Mouse (Mus musculus) forebrain, postnatal 0 days (tissue): ENCODE measurements around the gene Map2k3. TPM values are rescaled to one million over a fixed set of nuclear protein-coding genes. Genes with fewer than 3 reads are reported as not detected.
A peak's percentile ranks its signal among the peaks of the same experiment; 100 is the strongest.

Experiments
- ATAC-seq: fragments of 200-750 bp; cut with Nextera tagmentation; 2 replicates; pipeline ENCODE4 v1.8.0; 2017; ENCODE audit warnings: mild to moderate bottlenecking, moderate library complexity
- DNase-seq: peaks from one replicate; pipeline ENCODE4 v3.0.0-alpha.2; 2015
- H3K27ac ChIP-seq: fragments of 300-500 bp; sonication (generic); 2 replicates; pipeline ENCODE4 v1.5.1; 2014; ENCODE audit warnings: low read depth, mild to moderate bottlenecking, antibody characterized with exemption, low read length, moderate library complexity, mixed read lengths
- H3K27me3 ChIP-seq: fragments of 300-500 bp; sonication (generic); 2 replicates; pipeline ENCODE4 v1.6.1; 2014; ENCODE audit warnings: mild to moderate bottlenecking, low read length, mixed read lengths; ENCODE audit not compliant: insufficient read depth
- H3K36me3 ChIP-seq: fragments of 300-500 bp; sonication (generic); 2 replicates; pipeline ENCODE4 v1.6.1; 2014; ENCODE audit warnings: mild to moderate bottlenecking, moderate library complexity; ENCODE audit not compliant: insufficient read depth
- H3K4me1 ChIP-seq: fragments of 300-500 bp; sonication (generic); 2 replicates; pipeline ENCODE4 v1.6.1; 2014; ENCODE audit warnings: antibody characterized with exemption; ENCODE audit not compliant: insufficient read depth
- H3K4me2 ChIP-seq: fragments of 300-500 bp; sonication (generic); 2 replicates; pipeline ENCODE4 v1.6.1; 2014; ENCODE audit warnings: low read depth, mild to moderate bottlenecking, moderate library complexity
- H3K4me3 ChIP-seq: fragments of 300-500 bp; sonication (generic); 2 replicates; pipeline ENCODE4 v1.5.1; 2014; ENCODE audit warnings: low read depth, low read length, mixed read lengths
- H3K9ac ChIP-seq: fragments of 300-500 bp; sonication (generic); 2 replicates; pipeline ENCODE4 v1.6.1; 2014; ENCODE audit warnings: mild to moderate bottlenecking
- H3K9me3 ChIP-seq: fragments of 300-500 bp; sonication (generic); 2 replicates; pipeline ENCODE4 v1.6.1; 2016; ENCODE audit warnings: low read length
- CTCF ChIP-seq: sonication (generic); IDR thresholded peaks from 2 replicates; pipeline ENCODE4 v1.5.1; 2016; ENCODE audit warnings: antibody characterized with exemption, control low read depth, low read depth
- WGBS: fragments of 180-500 bp; shearing (Covaris S2); extraction: QIAGEN DNeasy Blood & Tissue Kit; methylation state at CpG from one replicate; pipeline ENCODE4 v1.1.7; 2014; 5-methylcytosine and 5-hydroxymethylcytosine counted together
- polyA plus RNA-seq: library from polyadenylated mRNA; unstranded; fragments of >200 nt; fragmentation: Nextera tagmentation; extraction: Ambion mirVana; gene quantifications from 2 replicates; pipeline ENCODE4 v1.2.1, GENCODE M21; 2015
- total RNA-seq: library from RNA; depleted of rRNA; stranded (reverse); fragments of >200 nt; gene quantifications from 2 replicates; pipeline ENCODE4 v1.2.3, GENCODE M21; 2014

Map2k3 gene
- total and polyA plus RNA-seq, 2 experiments from 2014 or later, result 10.6 to 20.5 TPM

DNA sequence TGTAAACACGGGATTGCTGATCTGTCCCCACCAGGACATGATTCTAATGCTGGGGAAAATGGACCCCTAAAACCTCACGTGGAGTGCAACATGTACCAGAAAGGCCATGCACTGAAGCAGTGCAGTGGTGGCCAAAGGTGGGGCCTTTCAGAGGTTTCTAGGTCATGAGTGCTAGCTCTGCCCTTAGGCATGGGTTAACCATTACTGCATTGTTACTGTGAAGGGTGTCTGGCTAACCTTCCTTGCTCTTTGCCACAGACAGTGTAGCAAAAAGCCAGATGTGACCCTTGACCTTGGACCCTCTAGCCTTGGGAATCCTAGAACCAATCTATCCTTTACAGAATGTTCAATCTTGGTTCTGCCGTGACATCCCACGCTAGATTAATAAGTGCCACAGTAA, 29.3 kb upstream of the Map2k3 start:
- peaks cover 33% of the 10 kb centered on the region for H3K36me3 ChIP-seq
- H3K27ac ChIP-seq, result no peak overlapping the region
- ATAC-seq (no peak), DNase-seq (no peak)
- WGBS, result 79% methylated on average over 4 of the region's 4 CpGs
- TF ChIP-seq CTCF, result no peak
- no peaks in the 10 kb centered on the region for H3K27me3 ChIP-seq
- no peak overlapping the region for H3K9ac ChIP-seq
- no peaks in the 10 kb centered on the region for H3K4me1 ChIP-seq
- H3K9me3 ChIP-seq, result no peaks in the 10 kb centered on the region
- H3K4me2 ChIP-seq, result no peak overlapping the region
- no peak overlapping the region for H3K4me3 ChIP-seq

DNA sequence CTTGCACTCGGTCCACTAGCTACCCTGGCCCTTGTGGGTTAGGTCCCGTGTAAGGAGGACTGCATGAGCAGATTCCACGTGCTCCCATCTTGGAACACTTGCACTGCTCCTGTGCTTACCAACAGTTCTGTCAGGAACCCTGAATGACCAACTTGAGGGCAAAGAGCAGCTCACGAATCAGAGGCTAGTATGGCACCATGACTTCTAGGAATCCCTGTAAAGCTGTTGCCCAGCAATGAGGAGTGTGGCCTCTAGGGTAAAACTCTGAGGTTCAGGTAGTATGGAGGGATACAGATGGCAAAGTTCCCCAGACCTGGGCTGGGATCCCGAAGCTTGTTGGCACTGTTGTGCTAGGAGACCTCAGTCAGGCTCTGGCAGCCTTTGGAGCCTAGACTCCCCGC, 28.2 kb upstream of the Map2k3 start:
- H3K9ac ChIP-seq, result no peak overlapping the region
- no peak overlapping the region for H3K4me3 ChIP-seq
- no peak overlapping the region for H3K4me2 ChIP-seq
- peaks cover 33% of the 10 kb centered on the region for H3K36me3 ChIP-seq
- no peak for DNase-seq
- no peak for ATAC-seq
- H3K27ac ChIP-seq, result no peak overlapping the region
- no peaks in the 10 kb centered on the region for H3K9me3 ChIP-seq
- 91% methylated on average over 6 of the region's 6 CpGs for WGBS
- H3K4me1 ChIP-seq, result no peaks in the 10 kb centered on the region
- no peak for TF ChIP-seq CTCF
- no peaks in the 10 kb centered on the region for H3K27me3 ChIP-seq

DNA sequence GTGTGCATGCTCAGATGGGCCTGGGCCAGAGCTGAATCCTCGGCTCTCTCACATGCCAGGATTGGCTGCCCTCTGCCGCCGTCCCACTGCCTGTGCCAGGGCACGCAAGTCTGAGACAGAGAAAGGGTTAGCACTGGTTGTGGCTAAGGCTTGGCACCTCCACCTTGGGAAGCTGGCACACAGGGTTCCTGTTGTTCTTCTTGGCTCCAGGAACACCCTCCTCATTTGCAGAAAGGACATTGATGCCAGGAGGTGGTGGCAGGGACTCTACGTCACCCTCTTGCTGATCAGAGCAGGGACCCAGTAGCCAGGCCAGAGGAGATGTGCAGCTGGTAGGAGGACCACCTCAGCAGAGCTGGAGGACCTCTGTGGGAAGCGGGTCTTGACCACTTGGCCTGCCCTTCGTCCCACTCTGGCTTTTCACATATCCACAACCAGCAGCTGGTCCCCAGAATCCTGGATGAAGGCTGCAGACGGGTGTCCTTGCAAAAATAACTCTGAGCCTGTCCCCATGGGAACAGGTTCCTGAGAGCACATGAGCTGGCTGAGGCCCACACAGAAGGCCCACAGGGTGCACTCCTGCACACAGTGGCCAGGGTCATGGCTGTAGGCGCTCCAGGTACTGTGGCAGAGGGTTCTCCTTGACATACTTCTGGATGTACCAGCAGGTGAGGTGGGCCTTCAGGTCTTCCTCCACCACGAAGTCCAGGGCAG, 26.3 kb upstream of the Map2k3 start:
- 91% methylated on average over 10 of the region's 10 CpGs for WGBS

DNA sequence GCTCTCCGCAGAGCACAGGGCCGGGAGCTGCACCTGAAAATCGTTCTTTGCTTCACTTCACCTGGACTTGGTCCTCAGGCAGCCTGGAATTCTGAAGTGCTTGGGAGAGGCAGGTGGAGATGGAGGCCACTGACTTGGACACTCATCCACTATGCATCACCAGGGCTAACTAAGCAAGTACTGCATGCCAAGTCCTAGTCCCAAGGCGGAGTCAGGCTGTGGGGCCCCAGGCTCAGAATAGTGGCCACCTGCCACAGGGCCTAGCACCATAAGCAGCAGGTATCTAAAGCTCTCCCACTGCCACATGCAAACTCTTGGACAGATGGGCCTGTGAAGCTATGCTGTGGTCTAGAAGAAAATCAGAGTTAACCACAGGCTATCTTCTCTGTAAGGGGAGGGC, 25.4 kb upstream of the Map2k3 start:
- no peak for ATAC-seq
- DNase-seq, result no peak
- Histone ChIP-seq H3K4me3 (no peak overlapping the region), H3K4me2 (no peak overlapping the region), H3K4me1 (no peaks in the 10 kb centered on the region), H3K9ac (no peak overlapping the region), H3K36me3 (peaks cover 33% of the 10 kb centered on the region), H3K9me3 (no peaks in the 10 kb centered on the region), H3K27ac (no peak overlapping the region), H3K27me3 (no peaks in the 10 kb centered on the region)
- TF ChIP-seq CTCF, result no peak
- WGBS, result 89% methylated on average over 4 of the region's 4 CpGs

More for the DNA sequence above, 26.3 kb upstream of the Map2k3 start:
- ATAC-seq, result no peak
- no peaks in the 10 kb centered on the region for H3K4me1 ChIP-seq
- H3K36me3 ChIP-seq, result peaks cover 33% of the 10 kb centered on the region
- TF ChIP-seq CTCF, result no peak
- no peak overlapping the region for H3K27ac ChIP-seq
- no peak overlapping the region for H3K4me2 ChIP-seq
- H3K27me3 ChIP-seq, result no peaks in the 10 kb centered on the region
- no peak for DNase-seq
- H3K9me3 ChIP-seq, result no peaks in the 10 kb centered on the region
- no peak overlapping the region for H3K9ac ChIP-seq
- H3K4me3 ChIP-seq, result no peak overlapping the region

DNA sequence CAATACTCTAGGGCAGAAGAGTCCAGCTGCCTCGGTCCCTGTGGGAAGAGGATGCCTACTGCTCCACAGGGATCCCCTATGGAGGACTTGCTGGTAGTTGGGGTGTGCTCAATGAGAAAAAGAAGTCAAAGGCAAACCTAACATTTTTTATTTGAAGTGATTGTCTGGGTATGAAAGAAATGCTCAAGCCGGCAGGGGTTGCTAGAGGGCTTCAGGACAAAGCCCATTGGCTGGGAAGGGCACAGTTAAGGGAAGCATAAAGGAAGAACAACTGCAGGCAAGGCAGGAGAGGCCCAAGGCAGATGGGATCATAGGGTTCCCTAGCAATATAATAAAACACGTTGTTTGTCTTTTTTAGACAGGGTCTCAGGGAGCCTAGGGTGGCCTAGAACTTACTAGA, 23.8 kb upstream of the Map2k3 start:
- H3K27ac ChIP-seq, result no peak overlapping the region
- 58% methylated on average over 3 of the region's 3 CpGs for WGBS
- H3K9me3 ChIP-seq, result no peaks in the 10 kb centered on the region
- H3K27me3 ChIP-seq, result no peaks in the 10 kb centered on the region
- peaks cover 12% of the 10 kb centered on the region for H3K4me1 ChIP-seq
- H3K9ac ChIP-seq, result no peak overlapping the region
- TF ChIP-seq CTCF, result no peak
- H3K4me2 ChIP-seq, result no peak overlapping the region
- DNase-seq, result no peak
- ATAC-seq, result no peak
- H3K4me3 ChIP-seq, result no peak overlapping the region
- H3K36me3 ChIP-seq, result peaks cover 33% of the 10 kb centered on the region

DNA sequence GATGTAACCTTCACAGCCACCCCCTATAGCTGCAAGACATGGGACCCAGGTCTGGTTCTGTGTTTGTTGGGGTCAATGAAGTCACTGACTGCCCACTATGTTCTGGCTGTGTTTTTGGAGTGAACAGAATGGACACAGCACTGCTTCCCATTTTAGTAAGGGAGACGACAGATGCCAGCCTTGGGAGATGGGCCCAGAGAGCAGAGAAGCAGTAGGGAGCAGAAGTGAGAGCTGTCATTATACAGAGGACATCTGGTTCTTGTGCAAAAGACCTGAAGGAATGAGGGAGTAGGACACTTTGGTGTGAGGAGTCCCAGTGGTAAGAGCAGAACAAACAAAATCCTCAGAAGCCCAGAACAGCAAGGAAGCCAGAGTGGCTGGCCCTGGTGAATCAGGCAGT, 22.2 kb upstream of the Map2k3 start:
- Histone ChIP-seq H3K27ac (no peak overlapping the region), H3K9me3 (no peaks in the 10 kb centered on the region), H3K9ac (no peak overlapping the region), H3K4me3 (no peak overlapping the region), H3K4me1 (peaks cover 12% of the 10 kb centered on the region), H3K36me3 (peaks cover 22% of the 10 kb centered on the region), H3K27me3 (no peaks in the 10 kb centered on the region), H3K4me2 (no peak overlapping the region)
- WGBS, result 71% methylated on average over 1 of the region's 1 CpGs
- DNase-seq (no peak), ATAC-seq (no peak)
- TF ChIP-seq CTCF, result no peak

DNA sequence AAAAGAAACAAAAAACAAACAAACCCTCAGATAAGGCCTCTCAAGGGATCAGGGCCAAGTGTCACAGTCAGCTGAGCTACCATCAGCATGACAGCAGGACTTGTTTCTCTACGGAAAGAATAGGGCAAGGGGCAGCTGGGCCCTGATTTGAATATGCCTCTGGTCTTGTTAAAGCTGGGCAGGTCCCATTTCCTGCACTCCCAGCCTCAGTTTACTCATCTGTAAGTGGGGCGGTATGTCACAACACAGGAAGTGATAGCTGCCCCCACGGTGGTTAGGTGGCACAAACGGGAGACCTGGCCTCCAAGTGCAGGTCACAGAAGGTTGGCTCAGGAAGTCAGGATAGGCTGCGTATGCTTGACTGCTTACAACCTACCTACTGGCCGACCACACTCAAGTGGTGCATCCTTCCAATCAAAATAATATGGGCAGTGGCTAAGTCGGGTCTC, 19.3 kb upstream of the Map2k3 start:
- no peaks in the 10 kb centered on the region for H3K27me3 ChIP-seq
- no peak for TF ChIP-seq CTCF
- no peak for ATAC-seq
- peak overlapping the region; percentile 78 for H3K4me2 ChIP-seq
- no peak overlapping the region for H3K27ac ChIP-seq
- no peak for DNase-seq
- no peaks in the 10 kb centered on the region for H3K9me3 ChIP-seq
- WGBS, result 39% methylated on average over 7 of the region's 7 CpGs
- no peaks in the 10 kb centered on the region for H3K36me3 ChIP-seq
- peaks cover 12% of the 10 kb centered on the region for H3K4me1 ChIP-seq
- H3K9ac ChIP-seq, result peak overlapping the region; percentile 84
- peak overlapping the region; percentile 93 for H3K4me3 ChIP-seq
